15 mouse cellular contexts compared by ENCODE assay signal in genomic region chr6:21855921-21856320, GRCm38 (mm10). TPM values are rescaled to one million over a fixed set of nuclear protein-coding genes. Genes with fewer than 3 reads are reported as not detected.
DNase-seq lines count a peak whose midpoint lies in the region; ATAC-seq and TF ChIP-seq lines count a peak whose summit lies in the region.
"Had no signal": no experiment of that assay in that cellular context is flagged by ENCODE, and none has a peak within 500 bp of the region (broad histone marks: within the 10 kb centered on the region; RNA-seq: fewer than 3 reads in every experiment).

No protein-coding gene starts in this region.

- no peak for ATAC-seq in heart, embryonic 14.5 days (ENCODE audit: insufficient number of reproducible peaks, insufficient read depth, low FRiP score, low read depth)
- ATAC-seq in kidney, postnatal 0 days (replicated peaks; ENCODE audit: low FRiP score, low read depth) = no peak
- ATAC-seq: forebrain, embryonic 15.5 days had no signal

- no peaks in the 10 kb centered on the region for H3K27me3 ChIP-seq in heart, embryonic 14.5 days (ENCODE audit: control insufficient read depth, insufficient read depth, low read length)
- H3K27me3 ChIP-seq in kidney, postnatal 0 days (ENCODE audit: insufficient read depth, low read length) = no peaks in the 10 kb centered on the region
- H3K27me3 ChIP-seq: forebrain, embryonic 15.5 days had no signal

- WGBS in heart, embryonic 14.5 days = 16% methylated on average over 7 of the region's 7 CpGs
- 19% methylated on average over 7 of the region's 7 CpGs for WGBS in kidney, postnatal 0 days

- H3K4me3 ChIP-seq in brown adipose tissue, adult 24 weeks (ENCODE audit: insufficient read depth, low read depth, low read length) = peak overlapping the region; percentile 53
- no peak overlapping the region for H3K4me3 ChIP-seq in heart, embryonic 14.5 days (ENCODE audit: control insufficient read depth in 1 of 2, insufficient read depth in 1 of 2, low read depth in 1 of 2, low read length in 2 of 2)
- no peak overlapping the region for H3K4me3 ChIP-seq in kidney, postnatal 0 days (replicated peaks; ENCODE audit: low read depth, low read length)
- H3K4me3 ChIP-seq: forebrain, embryonic 15.5 days; left cerebral cortex, adult 2 months; limb, embryonic 12.5 days; megakaryocyte, embryonic 14.5 days had no signal

- no peak overlapping the region for H3K9ac ChIP-seq in heart, embryonic 14.5 days (ENCODE audit: low read length)
- H3K9ac ChIP-seq in kidney, postnatal 0 days (ENCODE audit: low read depth, low read length) = 0 out of 2 replicates have a peak overlapping the region, but pooled peaks have one; percentile 31
- H3K9ac ChIP-seq: forebrain, embryonic 15.5 days; limb, embryonic 12.5 days had no signal

- H3K4me1 ChIP-seq in brown adipose tissue, adult 24 weeks (ENCODE audit: control insufficient read depth, insufficient read depth, insufficient read length, low read length) = peaks cover 5% of the 10 kb centered on the region
- peaks cover 5 to 6% of the 10 kb centered on the region in 2 experiments; a peak in 3 of 4 replicates for H3K4me1 ChIP-seq in heart, embryonic 14.5 days (ENCODE audit: control insufficient read depth in 2 of 2, insufficient read depth in 2 of 2, low read length in 2 of 2)
- 0 out of 2 replicates have a peak, but pooled peaks cover 9% of the 10 kb centered on the region for H3K4me1 ChIP-seq in kidney, postnatal 0 days (replicated peaks; ENCODE audit: insufficient read depth, low read length)

- H3K9me3 ChIP-seq in heart, embryonic 14.5 days (ENCODE audit: control insufficient read depth, low read length) = no peaks in the 10 kb centered on the region
- no peaks in the 10 kb centered on the region for H3K9me3 ChIP-seq in kidney, postnatal 0 days (replicated peaks; ENCODE audit: low read length)
- H3K9me3 ChIP-seq: forebrain, embryonic 15.5 days; limb, embryonic 12.5 days had no signal

- TF ChIP-seq CTCF in kidney, postnatal 0 days (IDR thresholded peaks at IDR 0.05; ENCODE audit: low read depth) = no peak

- H3K4me2 ChIP-seq in heart, embryonic 14.5 days (ENCODE audit: low read length) = peak overlapping the region; percentile 18; the same call in 1 of the 2 replicates
- no peak overlapping the region for H3K4me2 ChIP-seq in kidney, postnatal 0 days (ENCODE audit: low read length)
- H3K4me2 ChIP-seq: forebrain, embryonic 15.5 days; limb, embryonic 12.5 days had no signal

- no peaks in the 10 kb centered on the region for H3K36me3 ChIP-seq in heart, embryonic 14.5 days (ENCODE audit: control insufficient read depth, insufficient read depth, low read length)
- H3K36me3 ChIP-seq in kidney, postnatal 0 days (ENCODE audit: insufficient read depth, low read length) = no peaks in the 10 kb centered on the region
- H3K36me3 ChIP-seq: forebrain, embryonic 15.5 days; limb, embryonic 12.5 days had no signal

- DNase-seq in heart, adult 11 months = peak; percentile 95
- DNase-seq in heart, postnatal 25 days (ENCODE audit: low spot score) = no peak
- DNase-seq in kidney, postnatal 0 days (ENCODE audit: low spot score) = no peak
- DNase-seq in neural tube, embryonic 10.5 days (ENCODE audit: extremely low spot score, low spot score) = no peak
- DNase-seq in cerebellum, postnatal 14 days = no peak
- DNase-seq in layer of hippocampus, postnatal 36 days = no peak
- DNase-seq: B cell, adult 2 months; cerebellum, adult 11 months had no signal

- intact Hi-C loops in heart, postnatal 25 days (cut with DNase I) = no loop called here

- peak overlapping the region; percentile 94 for H3K27ac ChIP-seq in brown adipose tissue, adult 24 weeks (replicated peaks; ENCODE audit: low read depth, low read length)
- H3K27ac ChIP-seq in heart, embryonic 14.5 days (replicated peaks in 1 of 2; ENCODE audit: control insufficient read depth in 1 of 2, insufficient read depth in 1 of 2, low read depth in 2 of 2, low read length in 2 of 2) = no peak overlapping the region
- H3K27ac ChIP-seq in kidney, postnatal 0 days = no peak overlapping the region
- H3K27ac ChIP-seq: forebrain, embryonic 15.5 days; left cerebral cortex, adult 2 months; limb, embryonic 12.5 days had no signal

RNA-seq across cellular contexts. Expression of gene Tspan12, which starts 3.6 kb away (rescaled TPM):
- total RNA-seq in heart, postnatal 25 days (2021) = 10 to 100 TPM; 79.4 to 85.1 TPM
- 156 and 175 TPM in 2 replicates for polyA plus RNA-seq in brown adipose tissue, adult 24 weeks (2012; ENCODE audit: insufficient read depth, insufficient read length, missing spikeins)
- polyA plus RNA-seq in heart, embryonic 14.5 days (2014; fragmentation: Nextera tagmentation; extraction: Ambion mirVana) = 78.2 and 84.0 TPM in 2 replicates
- 111 and 114 TPM in 2 replicates for polyA plus RNA-seq in kidney, postnatal 0 days (2015; fragmentation: Nextera tagmentation; extraction: Ambion mirVana)
- 10 to 100 TPM; 26.1 to 33.7 TPM for total RNA-seq in layer of hippocampus, postnatal 36 days (2021)
- total RNA-seq: monocyte, adult 5-6 weeks had no signal
